Mouse (Mus musculus): ENCODE measurements around the gene Fam222a.

Fam222a gene

DNA sequence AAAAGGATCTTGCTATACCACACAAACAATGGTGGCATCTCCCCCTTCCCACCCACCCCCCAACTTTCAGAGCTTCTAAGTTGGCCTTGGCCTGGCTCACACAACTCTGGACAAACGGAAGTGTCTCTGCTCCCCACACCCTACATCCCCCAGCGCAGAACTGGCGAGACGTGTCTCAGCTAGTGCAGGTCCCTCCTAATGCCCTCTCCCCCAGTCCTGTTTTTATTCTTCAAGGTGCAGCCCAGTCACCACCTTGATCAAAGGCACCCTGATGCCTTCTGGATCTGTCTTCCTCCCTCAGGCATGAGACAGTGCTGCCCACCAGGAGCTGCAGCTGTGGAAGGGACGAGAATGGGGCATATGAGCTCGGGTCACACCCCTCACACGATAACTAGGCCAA lies 88.5 kb downstream of the Fam222a start:
- DNase-seq (ENCODE audit: low read depth, low spot score), result no peak

DNA sequence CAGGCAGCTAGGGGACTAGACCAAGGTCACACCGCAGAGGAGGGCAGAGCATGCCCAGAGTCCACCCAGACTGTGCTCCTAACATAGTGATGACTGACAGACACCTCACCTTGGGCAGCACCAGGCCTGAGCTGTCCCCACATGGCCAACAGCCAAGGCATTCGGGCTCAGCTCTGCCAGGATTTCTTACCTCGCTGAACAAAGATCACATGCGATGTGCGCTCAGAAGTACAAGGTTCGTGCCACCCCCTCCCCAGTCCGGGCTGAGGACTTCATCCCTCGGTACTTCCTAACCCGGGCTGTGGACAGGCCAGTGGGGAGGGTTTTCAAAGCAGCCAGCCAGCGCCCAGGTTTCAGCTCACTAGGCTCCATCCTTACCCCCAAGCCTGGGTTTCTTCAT lies 89.6 kb downstream of the Fam222a start:
- no peak for DNase-seq (ENCODE audit: low read depth, low spot score)

DNA sequence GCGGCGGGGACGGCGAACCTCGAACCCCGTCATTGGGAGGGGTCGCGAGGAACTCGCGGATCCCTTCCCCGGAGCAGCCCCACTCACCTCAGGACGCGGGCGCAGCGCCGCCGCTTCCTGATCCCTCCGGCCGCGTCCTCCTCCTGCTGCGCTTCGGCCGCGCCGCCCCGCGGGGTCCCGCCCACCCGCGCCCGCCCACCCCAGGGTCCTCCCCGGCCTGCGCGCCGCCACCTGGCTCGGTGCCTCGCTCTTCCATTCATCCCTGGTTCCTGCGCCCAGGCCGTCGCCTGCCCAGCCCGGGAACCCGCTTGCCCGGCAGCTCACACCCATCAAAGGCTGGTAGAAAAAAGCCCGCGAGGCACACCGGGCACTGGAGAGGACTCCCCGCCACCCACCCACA lies 90.4 kb downstream of the Fam222a start, which contains the start of gene Trpv4:
Trpv4 (minus strand) TSS at position 167 of the 400 bp plus-strand sequence.
- no peak for DNase-seq (ENCODE audit: low read depth, low spot score)

DNA sequence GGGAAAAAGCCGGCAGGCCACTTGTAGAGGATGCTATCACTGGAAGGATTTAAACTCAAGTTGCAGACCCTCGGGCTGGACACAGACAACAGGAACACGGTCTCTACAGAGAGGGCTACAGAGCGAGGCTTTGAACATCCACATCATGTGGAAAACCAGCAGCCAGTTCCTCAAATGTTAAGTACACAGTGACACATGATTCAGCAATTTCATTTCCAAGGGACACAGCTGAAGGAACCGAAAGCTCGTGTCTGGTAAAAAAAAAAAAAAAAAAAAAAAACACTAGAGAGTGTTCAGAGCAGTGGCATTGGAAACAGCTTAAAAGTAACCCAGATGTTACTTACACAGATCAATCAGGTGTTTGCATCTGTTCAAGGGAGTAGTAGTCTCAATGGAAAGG lies 93.2 kb downstream of the Fam222a start:
- no peak for DNase-seq (ENCODE audit: low read depth, low spot score)

All from brain, embryonic 18.5 days (tissue).